In the genomic region with DNA sequence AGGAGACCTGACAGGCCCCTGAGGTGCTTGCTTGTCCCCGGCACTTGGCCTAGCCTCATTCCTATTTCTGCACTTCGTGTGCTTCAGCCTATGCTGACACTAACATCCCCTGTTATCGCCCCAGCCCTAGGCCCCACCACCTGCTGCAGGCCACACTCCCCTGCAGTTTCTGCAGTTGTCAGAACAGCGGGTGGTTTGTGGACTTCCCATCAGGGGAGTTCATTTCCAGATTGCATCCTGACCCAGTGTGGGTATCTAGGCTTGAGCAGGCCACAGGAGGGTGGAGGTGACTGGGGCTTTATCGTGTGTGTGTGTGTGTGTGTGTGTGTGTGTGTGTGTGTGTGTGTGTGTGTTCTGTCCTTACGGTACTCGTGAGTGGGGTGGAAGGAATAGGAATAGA, we compare ENCODE assay signal across 20 mouse cellular contexts. TPM values are rescaled to one million over a fixed set of nuclear protein-coding genes. Genes with fewer than 3 reads are reported as not detected.
DNase-seq lines count a peak whose midpoint lies in the region; ATAC-seq and TF ChIP-seq lines count a peak whose summit lies in the region.
"Had no signal": no experiment of that assay in that cellular context is flagged by ENCODE, and none has a peak within 500 bp of the region (broad histone marks: within the 10 kb centered on the region; RNA-seq: fewer than 3 reads in every experiment).

No protein-coding gene starts in this region.

- H3K36me3 ChIP-seq in limb, embryonic 13.5 days = peaks cover 15% of the 10 kb centered on the region
- H3K36me3 ChIP-seq in limb, embryonic 10.5 days = peaks cover 38% of the 10 kb centered on the region
- peaks cover 3% of the 10 kb centered on the region; the same call in 1 of the 2 replicates for H3K36me3 ChIP-seq in liver, embryonic 13.5 days
- H3K36me3 ChIP-seq in kidney, adult 2 months (ENCODE audit: control insufficient read depth, insufficient read depth, low read length) = no peaks in the 10 kb centered on the region

- 73% methylated on average over 7 of the region's 7 CpGs for WGBS in limb, embryonic 13.5 days
- WGBS in limb, embryonic 10.5 days = 71% methylated on average over 7 of the region's 7 CpGs
- WGBS in liver, embryonic 13.5 days (ENCODE audit: insufficient replicate concordance) = 44% methylated on average over 7 of the region's 7 CpGs
- 83% methylated on average over 7 of the region's 7 CpGs for WGBS in kidney, adult 2 months

- no peak for TF ChIP-seq POLR2A in kidney, adult 2 months (IDR thresholded peaks at IDR 0.05; ENCODE audit: low read depth, low read length)

- H3K9me3 ChIP-seq in limb, embryonic 13.5 days = no peaks in the 10 kb centered on the region
- H3K9me3 ChIP-seq in limb, embryonic 10.5 days (replicated peaks) = no peaks in the 10 kb centered on the region
- no peaks in the 10 kb centered on the region for H3K9me3 ChIP-seq in liver, embryonic 13.5 days (replicated peaks)
- H3K9me3 ChIP-seq: midbrain, embryonic 12.5 days had no signal

- H3K4me1 ChIP-seq in limb, embryonic 13.5 days = no peaks in the 10 kb centered on the region
- no peaks in the 10 kb centered on the region for H3K4me1 ChIP-seq in limb, embryonic 10.5 days
- peaks cover 8% of the 10 kb centered on the region for H3K4me1 ChIP-seq in liver, embryonic 13.5 days (replicated peaks)
- H3K4me1 ChIP-seq in kidney, adult 2 months (ENCODE audit: control insufficient read depth, insufficient read depth, low read length) = no peaks in the 10 kb centered on the region; the same call in 1 of the 2 replicates
- H3K4me1 ChIP-seq: midbrain, embryonic 12.5 days had no signal

- H3K27ac ChIP-seq in limb, embryonic 13.5 days = no peak overlapping the region
- no peak overlapping the region for H3K27ac ChIP-seq in limb, embryonic 10.5 days
- no peak overlapping the region for H3K27ac ChIP-seq in liver, embryonic 13.5 days
- no peak overlapping the region for H3K27ac ChIP-seq in kidney, adult 2 months (ENCODE audit: insufficient read depth, low read depth, low read length)
- H3K27ac ChIP-seq: hindbrain, embryonic 10.5 days; layer of hippocampus, adult 2 months; left cerebral cortex, adult 2 months; midbrain, embryonic 12.5 days had no signal

- H3K27me3 ChIP-seq in limb, embryonic 13.5 days = no peaks in the 10 kb centered on the region
- no peaks in the 10 kb centered on the region for H3K27me3 ChIP-seq in limb, embryonic 10.5 days (ENCODE audit: low read depth, poor library complexity, severe bottlenecking)
- H3K27me3 ChIP-seq in liver, embryonic 13.5 days = no peaks in the 10 kb centered on the region
- H3K27me3 ChIP-seq in kidney, adult 2 months (replicated peaks; ENCODE audit: control insufficient read depth, insufficient read depth, low read length) = no peaks in the 10 kb centered on the region
- H3K27me3 ChIP-seq: CH12.LX; midbrain, embryonic 12.5 days had no signal

- ATAC-seq in cerebellum, adult (ENCODE audit: insufficient number of reproducible peaks, low FRiP score, low TSS enrichment) = peak; percentile 68; the same call in 1 of the 2 replicates
- ATAC-seq in limb, embryonic 13.5 days (ENCODE audit: low FRiP score, low read depth) = peak; percentile 40
- ATAC-seq in liver, embryonic 13.5 days (ENCODE audit: low read depth) = peak; percentile 53
- ATAC-seq: forebrain, embryonic 14.5 days; inflammation-experienced regulatory T-cells, adult 6 months had no signal

- TF ChIP-seq CTCF in kidney, adult 2 months (conservative IDR thresholded peaks at IDR 0.05; ENCODE audit: insufficient read depth, insufficient read length, low read depth, low read length) = no peak

- H3K4me3 ChIP-seq in limb, embryonic 13.5 days = no peak overlapping the region
- H3K4me3 ChIP-seq in limb, embryonic 10.5 days = no peak overlapping the region
- H3K4me3 ChIP-seq in liver, embryonic 13.5 days (replicated peaks) = no peak overlapping the region
- H3K4me3 ChIP-seq in kidney, adult 2 months (ENCODE audit: insufficient read depth, low read depth, low read length) = no peak overlapping the region
- H3K4me3 ChIP-seq: hindbrain, embryonic 10.5 days; layer of hippocampus, adult 2 months; left cerebral cortex, adult 2 months; midbrain, embryonic 12.5 days had no signal

- H3K9ac ChIP-seq in limb, embryonic 13.5 days = no peak overlapping the region
- no peak overlapping the region for H3K9ac ChIP-seq in liver, embryonic 13.5 days
- H3K9ac ChIP-seq: midbrain, embryonic 12.5 days had no signal

- no peak for DNase-seq in cerebellum, adult 8-10 months
- no peak for DNase-seq in limb, embryonic 10.5 days (ENCODE audit: low spot score)
- no peak for DNase-seq in liver, embryonic 13.5 days
- DNase-seq in thymus, postnatal 0 days (ENCODE audit: low spot score) = no peak
- no peak for DNase-seq in spleen, postnatal 10 days (ENCODE audit: low spot score in 2 of 2)
- no peak for DNase-seq in kidney, adult 2 months
- DNase-seq: adrenal gland, postnatal 36 days; right cerebral cortex, postnatal 14 days had no signal

- H3K4me2 ChIP-seq in limb, embryonic 13.5 days (replicated peaks) = no peak overlapping the region
- H3K4me2 ChIP-seq in liver, embryonic 13.5 days = no peak overlapping the region
- H3K4me2 ChIP-seq: midbrain, embryonic 12.5 days had no signal

RNA-seq across cellular contexts. Expression of gene Zfp775, which starts 7.6 kb away (rescaled TPM):
- polyA plus RNA-seq in limb, embryonic 13.5 days (2015; fragmentation: Nextera tagmentation; extraction: Ambion mirVana) = 7.2 and 7.7 TPM in 2 replicates
- 7.7 and 10.6 TPM in 2 replicates for polyA plus RNA-seq in limb, embryonic 10.5 days (2016; fragmentation: Nextera tagmentation; extraction: Ambion mirVana)
- 1.9 and 2.0 TPM in 2 replicates for polyA plus RNA-seq in liver, embryonic 13.5 days (2015; fragmentation: Nextera tagmentation; extraction: Ambion mirVana)
- 6.8 and 6.9 TPM in 2 replicates for polyA plus RNA-seq in thymus, postnatal 0 days (2015; fragmentation: Nextera tagmentation; extraction: Ambion mirVana)
- polyA plus RNA-seq in kidney, adult 2 months (2012; rRNA removed) = 4.3 and 6.1 TPM in 2 replicates

RNA-seq across cellular contexts. Expression of gene Gm44965, which starts 15.8 kb away (rescaled TPM):
- 0.73 TPM in 1 of 2 replicates, not detected in the other for polyA plus RNA-seq in limb, embryonic 13.5 days (2015; fragmentation: Nextera tagmentation; extraction: Ambion mirVana)
- polyA plus RNA-seq in limb, embryonic 10.5 days (2016; fragmentation: Nextera tagmentation; extraction: Ambion mirVana) = not detected in 2 replicates
- not detected in 2 replicates for polyA plus RNA-seq in liver, embryonic 13.5 days (2015; fragmentation: Nextera tagmentation; extraction: Ambion mirVana)
- not detected in 2 replicates for polyA plus RNA-seq in thymus, postnatal 0 days (2015; fragmentation: Nextera tagmentation; extraction: Ambion mirVana)
- 0.42 and 0.49 TPM in 2 replicates for polyA plus RNA-seq in kidney, adult 2 months (2012; rRNA removed)
- polyA plus RNA-seq: forebrain, embryonic 14.5 days; gonadal fat pad, adult 2 months; kidney, embryonic 14.5 days; liver, adult 2 months had no signal

RNA-seq across cellular contexts. Expression of gene Repin1, which starts 15.8 kb away (rescaled TPM):
- 30.7 and 34.1 TPM in 2 replicates for polyA plus RNA-seq in limb, embryonic 13.5 days (2015; fragmentation: Nextera tagmentation; extraction: Ambion mirVana)
- polyA plus RNA-seq in limb, embryonic 10.5 days (2016; fragmentation: Nextera tagmentation; extraction: Ambion mirVana) = 53.1 and 57.3 TPM in 2 replicates
- 8.1 and 10.4 TPM in 2 replicates for polyA plus RNA-seq in liver, embryonic 13.5 days (2015; fragmentation: Nextera tagmentation; extraction: Ambion mirVana)
- 15.5 and 15.6 TPM in 2 replicates for polyA plus RNA-seq in thymus, postnatal 0 days (2015; fragmentation: Nextera tagmentation; extraction: Ambion mirVana)
- polyA plus RNA-seq in kidney, adult 2 months (2012; rRNA removed) = 49.2 and 73.1 TPM in 2 replicates

RNA-seq across cellular contexts. Expression of gene AI854703, which starts 17.1 kb away (rescaled TPM):
- polyA plus RNA-seq in limb, embryonic 13.5 days (2015; fragmentation: Nextera tagmentation; extraction: Ambion mirVana) = 0.75 and 0.89 TPM in 2 replicates
- polyA plus RNA-seq in limb, embryonic 10.5 days (2016; fragmentation: Nextera tagmentation; extraction: Ambion mirVana) = 1.1 and 1.3 TPM in 2 replicates
- polyA plus RNA-seq in liver, embryonic 13.5 days (2015; fragmentation: Nextera tagmentation; extraction: Ambion mirVana) = 0.20 and 0.28 TPM in 2 replicates
- polyA plus RNA-seq in thymus, postnatal 0 days (2015; fragmentation: Nextera tagmentation; extraction: Ambion mirVana) = 2.0 and 2.3 TPM in 2 replicates
- polyA plus RNA-seq in kidney, adult 2 months (2012; rRNA removed) = 30.9 and 37.4 TPM in 2 replicates

RNA-seq across cellular contexts. Expression of gene Gm45021, which starts 20.1 kb away (rescaled TPM):
- not detected in 2 replicates for polyA plus RNA-seq in limb, embryonic 13.5 days (2015; fragmentation: Nextera tagmentation; extraction: Ambion mirVana)
- polyA plus RNA-seq in limb, embryonic 10.5 days (2016; fragmentation: Nextera tagmentation; extraction: Ambion mirVana) = not detected in 2 replicates
- not detected in 2 replicates for polyA plus RNA-seq in liver, embryonic 13.5 days (2015; fragmentation: Nextera tagmentation; extraction: Ambion mirVana)
- polyA plus RNA-seq in thymus, postnatal 0 days (2015; fragmentation: Nextera tagmentation; extraction: Ambion mirVana) = 0.48 TPM in 1 of 2 replicates, not detected in the other
- polyA plus RNA-seq in kidney, adult 2 months (2012; rRNA removed) = not detected in 2 replicates
- polyA plus RNA-seq: forebrain, embryonic 14.5 days; gonadal fat pad, adult 2 months; hindbrain, embryonic 10.5 days; inflammation-experienced regulatory T-cells, adult 6 months; kidney, embryonic 14.5 days; liver, adult 2 months; midbrain, embryonic 12.5 days had no signal
